Mouse (Mus musculus) 3T3-L1 (cell line): Measurements from ENCODE around the gene Lmx1a.
A peak's percentile ranks its signal among the peaks of the same experiment; 100 is the strongest.

Experiments
- DNase-seq: peaks from one replicate; pipeline ENCODE4 v3.0.0-alpha.2; 2015; ENCODE audit warnings: low read depth, low spot score

The Lmx1a gene

GRCm38 (mm10) chr1:167689232-167689261 is at the start of gene Lmx1a:
TSS of gene Lmx1a (plus strand) at chr1:167689237.
- no peak for DNase-seq

GRCm38 (mm10) chr1:167644866-167645537 is 44.0 kb upstream of the Lmx1a start:
- DNase-seq: peak; percentile 86

GRCm38 (mm10) chr1:167648670-167649069 is 40.4 kb upstream of the Lmx1a start:
- no peak for DNase-seq

GRCm38 (mm10) chr1:167649122-167649633 is 39.9 kb upstream of the Lmx1a start:
- no peak for DNase-seq

- no peak for DNase-seq
Observed at GRCm38 (mm10) chr1:167652336-167652735, 36.7 kb upstream of the Lmx1a start.

GRCm38 (mm10) chr1:167659065-167659464 is 30.0 kb upstream of the Lmx1a start:
- DNase-seq: no peak

- DNase-seq: peak; percentile 95
Observed at GRCm38 (mm10) chr1:167660521-167661101, 28.4 kb upstream of the Lmx1a start.

- DNase-seq: no peak
Observed at GRCm38 (mm10) chr1:167661123-167661522, 27.9 kb upstream of the Lmx1a start.

- no peak for DNase-seq
Observed at GRCm38 (mm10) chr1:167663136-167663535, 25.9 kb upstream of the Lmx1a start.

- peak; percentile 46 for DNase-seq
Observed at GRCm38 (mm10) chr1:167669796-167670195, 19.2 kb upstream of the Lmx1a start.

GRCm38 (mm10) chr1:167672433-167672987 is 16.5 kb upstream of the Lmx1a start:
- peak; percentile 12 for DNase-seq

- DNase-seq: no peak
Observed at GRCm38 (mm10) chr1:167679061-167679460, 10.0 kb upstream of the Lmx1a start.

GRCm38 (mm10) chr1:167688001-167688346 is 1.1 kb upstream of the Lmx1a start:
- DNase-seq: no peak

- DNase-seq: no peak
Observed at GRCm38 (mm10) chr1:167688347-167689231, 448 bp upstream of the Lmx1a start.

- no peak for DNase-seq
Observed at GRCm38 (mm10) chr1:167689262-167690137, 463 bp downstream of the Lmx1a start.

- no peak for DNase-seq
Observed at GRCm38 (mm10) chr1:167690138-167690710, 1.2 kb downstream of the Lmx1a start.

GRCm38 (mm10) chr1:167690716-167691550 is 1.9 kb downstream of the Lmx1a start:
- DNase-seq: no peak

- DNase-seq: no peak
Observed at GRCm38 (mm10) chr1:167691911-167692682, 3.1 kb downstream of the Lmx1a start.

- DNase-seq: no peak
Observed at GRCm38 (mm10) chr1:167692683-167693045, 3.6 kb downstream of the Lmx1a start.
